Mouse (Mus musculus): ENCODE measurements around the gene Camk2d. TPM values are rescaled to one million over a fixed set of nuclear protein-coding genes. Genes with fewer than 3 reads are reported as not detected.

Gene Camk2d
- total RNA-seq, 2 experiments from 2014 or later: 98.9 to 104 TPM

Other genes with a start within 250 kb of the Camk2d start
- 10 to 100 TPM in 1 of 2 experiments, 1 to 10 TPM in 1; 8.1 to 10.3 TPM for gene Arsj, start 232.6 kb upstream of the Camk2d start, total RNA-seq (2021)

Data from gastrocnemius, postnatal 4 days (tissue).